ENCODE assay signal across 8 mouse cellular contexts in the genomic region with DNA sequence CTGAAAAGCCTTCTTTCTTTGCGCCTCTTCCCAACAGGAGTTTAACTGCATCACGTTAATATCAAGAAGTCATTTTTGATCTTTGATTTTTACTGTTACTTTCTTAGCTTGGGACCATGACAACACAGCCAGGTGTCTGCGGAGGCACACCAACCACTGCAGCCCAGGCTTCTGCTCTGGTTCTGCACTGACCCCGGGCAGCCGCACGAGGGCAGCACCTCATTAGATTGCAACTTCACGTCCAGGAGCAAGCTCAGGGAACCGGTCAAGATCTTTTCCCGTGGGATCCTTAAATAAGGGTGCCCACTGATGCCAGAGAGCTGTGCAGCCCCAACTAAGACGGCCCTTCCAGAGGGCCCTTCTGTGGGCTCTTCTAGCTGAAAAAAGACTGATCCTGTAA.
A peak's percentile ranks its signal among the peaks of the same experiment; 100 is the strongest.
DNase-seq lines count a peak whose midpoint lies in the region; ATAC-seq and TF ChIP-seq lines count a peak whose summit lies in the region.
"Had no signal": no experiment of that assay in that cellular context is flagged by ENCODE, and none has a peak within 500 bp of the region (broad histone marks: within the 10 kb centered on the region; RNA-seq: fewer than 3 reads in every experiment).

No protein-coding gene starts in this region.

- H3K9ac ChIP-seq in heart, embryonic 12.5 days, result no peak overlapping the region
- H3K9ac ChIP-seq: limb, embryonic 13.5 days had no signal

- H3K9me3 ChIP-seq in heart, embryonic 12.5 days (replicated peaks), result no peaks in the 10 kb centered on the region
- H3K9me3 ChIP-seq: limb, embryonic 13.5 days had no signal

- no peaks in the 10 kb centered on the region for H3K36me3 ChIP-seq in heart, embryonic 12.5 days
- H3K36me3 ChIP-seq: limb, embryonic 13.5 days had no signal

- peak; percentile 87 for TF ChIP-seq CTCF in embryonic fibroblast, embryonic 13.5 days (IDR thresholded peaks at IDR 0.05; ENCODE audit: borderline replicate concordance, insufficient read depth, low read length)

- H3K4me1 ChIP-seq in embryonic fibroblast, embryonic 13.5 days (ENCODE audit: control insufficient read depth, insufficient read depth, low read length), result no peaks in the 10 kb centered on the region
- H3K4me1 ChIP-seq in heart, embryonic 12.5 days (replicated peaks), result peaks cover 14% of the 10 kb centered on the region
- H3K4me1 ChIP-seq: limb, embryonic 13.5 days had no signal

- H3K27me3 ChIP-seq in heart, embryonic 12.5 days (replicated peaks), result no peaks in the 10 kb centered on the region
- H3K27me3 ChIP-seq: limb, embryonic 13.5 days had no signal

- TF ChIP-seq POLR2A in embryonic fibroblast, embryonic 13.5 days (IDR thresholded peaks at IDR 0.05; ENCODE audit: low read depth, low read length), result no peak

- DNase-seq in NIH3T3 (ENCODE audit: low read depth), result peak; percentile 59
- peak; percentile 40 to 46 for DNase-seq in adrenal gland, postnatal 4 days (ENCODE audit: low spot score in 2 of 2)
- DNase-seq in layer of hippocampus, adult 9-10 months (ENCODE audit: low spot score), result peak; percentile 74
- peak; percentile 37 for DNase-seq in lung, postnatal 25 days (ENCODE audit: low spot score)
- DNase-seq in right cerebral cortex, postnatal 4 days, result peak; percentile 79

- no peak overlapping the region for H3K27ac ChIP-seq in embryonic fibroblast, embryonic 13.5 days (ENCODE audit: insufficient read depth, low read length)
- H3K27ac ChIP-seq in heart, embryonic 12.5 days (ENCODE audit: poor library complexity, severe bottlenecking), result no peak overlapping the region
- H3K27ac ChIP-seq: limb, embryonic 13.5 days had no signal

- H3K4me3 ChIP-seq in embryonic fibroblast, embryonic 13.5 days (ENCODE audit: insufficient read depth, low read length), result no peak overlapping the region
- no peak overlapping the region for H3K4me3 ChIP-seq in heart, embryonic 12.5 days
- H3K4me3 ChIP-seq: limb, embryonic 13.5 days had no signal

- H3K4me2 ChIP-seq in heart, embryonic 12.5 days, result peak overlapping the region; percentile 42
- H3K4me2 ChIP-seq: limb, embryonic 13.5 days had no signal

- 11% methylated on average over 10 of the region's 10 CpGs for WGBS in heart, embryonic 12.5 days

- no peak; the same call in 1 of the 2 replicates for ATAC-seq in heart, embryonic 12.5 days (ENCODE audit: insufficient number of reproducible peaks, low FRiP score)
